Mouse (Mus musculus) left cerebral cortex, adult 2 months (tissue): ENCODE results near the gene Dzip3. TPM values are rescaled to one million over a fixed set of nuclear protein-coding genes. Genes with fewer than 3 reads are reported as not detected.
A peak's percentile ranks its signal among the peaks of the same experiment; 100 is the strongest.

Experiments used
- DNase-seq, 2 experiments: peaks; one replicate each; pipeline ENCODE4 v3.0.0; 2021 to 2022; ENCODE audit warnings: low spot score in 2 of 2, mixed read lengths in 1 of 2; ENCODE audit errors: extremely low spot score in 1 of 2
- H3K27ac ChIP-seq: fragments of 200-600 bp; 2 replicates; pipeline ENCODE4 v1.8.1; 2022
- H3K4me3 ChIP-seq: fragments of 200-600 bp; 2 replicates; pipeline ENCODE4 v1.8.1; 2022
- CTCF ChIP-seq: fragments of 200-600 bp; IDR thresholded peaks from 2 replicates; pipeline ENCODE4 v1.8.1; 2022; ENCODE audit warnings: antibody characterized with exemption, mild to moderate bottlenecking, moderate library complexity
- intact Hi-C: fragments of 180-260 bp; cut with DNase I; formaldehyde crosslinking; loops from one replicate; pipeline ENCODE4 v1.15.1; 2025
- long read RNA-seq, 2 experiments: library from polyadenylated mRNA; stranded (forward); transcript quantifications; one replicate each; pipeline ENCODE4 v2.0.0; 2021; ENCODE audit warnings: borderline mapping rate in 2 of 2
- total RNA-seq, 2 experiments: library from RNA; stranded (reverse); gene quantifications; 2 replicates each; pipeline ENCODE4 v1.2.3; 2021

Dzip3 gene
- 10 to 100 TPM; 75.5 to 82.6 TPM for total RNA-seq
- long read RNA-seq, experiment 1, full-length matches to known transcripts, result 13 of 39 reads
- long read RNA-seq, experiment 1, partial matches to known transcripts, result 5 of 39 reads
- long read RNA-seq, experiment 1, other reads (novel, unspliced or antisense), result 21 of 39 reads
- long read RNA-seq, experiment 2, full-length matches to known transcripts, result 11 of 34 reads
- long read RNA-seq, experiment 2, partial matches to known transcripts, result 8 of 34 reads
- long read RNA-seq, experiment 2, other reads (novel, unspliced or antisense), result 15 of 34 reads

GRCm38 (mm10) chr16:48993559-48994342, at the start of gene Dzip3, which contains the start of gene Cip2a:
Dzip3 (minus strand) TSS chr16:48994165.
Cip2a (plus strand) TSS chr16:48994185.
- peak; percentile 84 to 86 for DNase-seq
- no peak; the same call in none of the 2 replicates for TF ChIP-seq CTCF
- intact Hi-C loops, result loop anchor here (1.0 kb wide), 1 partner anchor 47 kb away; no protein-coding TSS in a partner anchor
- peak within 1 kb of the TSS; percentile 98 for H3K4me3 ChIP-seq
- H3K27ac ChIP-seq, result peak within 1 kb of the TSS; percentile 96

DNA sequence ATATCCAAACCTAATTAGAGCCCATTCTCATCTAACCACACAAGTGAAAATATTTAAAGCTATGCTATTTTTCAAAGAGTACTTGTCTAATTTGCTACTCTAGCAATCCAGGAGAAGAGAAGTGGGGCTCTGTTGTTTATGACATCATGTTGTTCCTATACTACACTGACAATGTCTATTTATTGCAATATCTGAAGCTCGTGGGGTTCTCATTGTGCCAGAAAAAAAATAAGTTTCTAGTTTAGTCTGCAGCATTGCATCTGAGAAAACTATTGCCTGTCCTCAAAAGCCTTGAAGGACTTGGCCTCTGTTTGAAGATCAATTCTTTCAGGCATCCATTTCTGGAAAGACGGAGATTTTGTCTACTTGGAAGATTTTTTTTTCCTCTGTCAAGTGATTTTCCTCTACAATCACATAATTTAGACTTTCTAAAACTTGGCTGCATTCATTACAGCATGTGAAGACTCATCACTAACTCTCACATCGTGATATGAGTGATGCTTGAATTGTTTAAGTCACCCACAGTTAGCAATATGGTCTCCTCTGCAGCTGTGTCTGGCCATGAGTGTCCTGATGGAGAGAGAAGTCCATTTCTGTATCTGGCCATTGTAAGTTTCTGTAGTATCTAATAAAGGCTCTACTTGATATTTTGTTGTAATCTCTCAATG, 46.7 kb upstream of the Dzip3 start:
- intact Hi-C loops, result loop anchor here (1.0 kb wide), 1 partner anchor 46 kb away; the partner anchor contains the start of genes Cip2a and Dzip3
- DNase-seq, result no peak
- no peak overlapping the region for H3K27ac ChIP-seq
- no peak for TF ChIP-seq CTCF
- H3K4me3 ChIP-seq, result no peak overlapping the region

- no peak for DNase-seq
- intact Hi-C loops, result no loop called here
- TF ChIP-seq CTCF, result no peak
- no peak overlapping the region for H3K27ac ChIP-seq
- no peak overlapping the region for H3K4me3 ChIP-seq
Observed at GRCm38 (mm10) chr16:49037771-49038170, 43.8 kb upstream of the Dzip3 start.

- no peak overlapping the region for H3K27ac ChIP-seq
- intact Hi-C loops, result no loop called here
- no peak for DNase-seq
- TF ChIP-seq CTCF, result no peak
- H3K4me3 ChIP-seq, result no peak overlapping the region
Observed at GRCm38 (mm10) chr16:49035852-49036251, 41.9 kb upstream of the Dzip3 start.

DNA sequence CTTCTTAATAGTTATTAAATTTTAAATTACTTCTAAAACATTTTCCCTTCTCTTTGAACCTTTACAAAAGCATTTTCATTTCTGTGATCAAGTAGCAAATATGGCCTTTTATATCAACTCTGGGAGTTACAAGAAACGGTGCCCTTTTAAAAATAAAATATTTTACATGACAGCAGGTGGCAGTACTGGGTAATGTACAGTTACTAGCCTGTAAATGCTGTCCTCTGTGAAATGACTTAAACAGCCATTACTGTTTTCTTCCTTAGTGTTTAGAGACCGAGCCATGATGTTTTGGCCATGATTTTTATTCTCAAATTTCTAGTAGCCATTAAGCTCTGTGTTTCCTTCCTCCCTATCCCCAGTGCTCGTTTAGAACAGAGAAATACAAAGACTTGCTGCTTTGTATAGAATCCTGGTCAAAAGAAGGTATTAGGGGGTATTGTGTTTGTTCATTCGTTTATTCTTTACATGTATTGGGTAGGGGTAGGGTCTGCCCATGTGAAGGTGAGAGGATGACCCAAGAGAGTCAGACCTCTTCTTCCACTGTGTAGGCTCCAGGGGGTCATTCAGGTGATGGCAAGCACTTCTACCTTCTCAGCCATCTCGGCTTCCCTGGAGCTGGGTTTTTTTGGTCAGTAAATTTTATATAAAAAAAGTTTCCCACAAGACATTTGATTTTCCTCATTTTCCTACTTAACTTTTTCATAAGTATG, 22.8 kb upstream of the Dzip3 start:
- intact Hi-C loops, result loop anchor here (2.0 to 10.0 kb wide), 3 partner anchors 146 to 1288 kb away; no protein-coding TSS in a partner anchor
- DNase-seq, result no peak
- TF ChIP-seq CTCF, result peak; percentile 58
- Histone ChIP-seq H3K4me3 (no peak overlapping the region), H3K27ac (no peak overlapping the region)

GRCm38 (mm10) chr16:49004151-49004550, 10.2 kb upstream of the Dzip3 start:
- H3K4me3 ChIP-seq, result no peak overlapping the region
- H3K27ac ChIP-seq, result no peak overlapping the region
- intact Hi-C loops, result no loop called here
- no peak for TF ChIP-seq CTCF
- DNase-seq, result no peak

DNA sequence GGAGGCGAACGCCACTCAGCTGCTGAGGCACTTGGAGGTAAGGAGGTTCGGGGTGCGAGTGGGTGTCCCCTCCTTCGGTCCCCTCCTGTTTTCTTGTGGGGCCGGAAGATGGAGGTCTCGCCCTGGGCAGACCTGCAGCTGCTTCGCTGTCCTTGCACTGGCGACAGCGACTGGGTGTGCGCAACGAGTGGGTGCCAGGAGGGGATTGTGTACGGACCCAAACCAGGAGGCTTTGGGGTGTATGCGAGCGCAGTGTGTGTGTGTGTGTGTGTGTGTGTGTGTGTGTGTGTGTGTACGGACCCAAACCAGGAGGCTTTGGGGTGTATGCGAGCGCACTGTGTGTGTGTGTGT, 353 bp upstream of the Dzip3 start:
- intact Hi-C loops, result loop anchor here (1.0 kb wide), 1 partner anchor 46 kb away; no protein-coding TSS in a partner anchor
- Histone ChIP-seq H3K4me3 (peak overlapping the region; percentile 98), H3K27ac (no peak overlapping the region)
- TF ChIP-seq CTCF, result no peak
- DNase-seq, result no peak

DNA sequence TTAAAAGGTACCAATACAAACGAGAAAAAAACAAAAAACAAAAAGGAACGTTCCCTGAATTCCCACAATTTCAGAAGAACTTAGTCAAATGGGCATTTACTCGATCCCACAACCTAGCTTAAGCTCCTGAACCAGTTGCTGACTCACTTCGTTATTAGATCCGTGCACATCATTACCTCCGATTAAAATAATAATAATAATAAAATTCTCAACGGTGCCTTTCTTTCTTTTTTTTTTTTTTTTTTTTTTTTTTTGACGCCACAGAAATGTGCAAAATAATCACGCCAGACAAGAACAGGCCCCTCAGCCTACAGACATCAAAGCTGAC, 770 bp downstream of the Dzip3 start:
- DNase-seq, result no peak
- intact Hi-C loops, result no loop called here
- peak overlapping the region; percentile 98 for H3K4me3 ChIP-seq
- no peak for TF ChIP-seq CTCF
- peak overlapping the region; percentile 96 for H3K27ac ChIP-seq

DNA sequence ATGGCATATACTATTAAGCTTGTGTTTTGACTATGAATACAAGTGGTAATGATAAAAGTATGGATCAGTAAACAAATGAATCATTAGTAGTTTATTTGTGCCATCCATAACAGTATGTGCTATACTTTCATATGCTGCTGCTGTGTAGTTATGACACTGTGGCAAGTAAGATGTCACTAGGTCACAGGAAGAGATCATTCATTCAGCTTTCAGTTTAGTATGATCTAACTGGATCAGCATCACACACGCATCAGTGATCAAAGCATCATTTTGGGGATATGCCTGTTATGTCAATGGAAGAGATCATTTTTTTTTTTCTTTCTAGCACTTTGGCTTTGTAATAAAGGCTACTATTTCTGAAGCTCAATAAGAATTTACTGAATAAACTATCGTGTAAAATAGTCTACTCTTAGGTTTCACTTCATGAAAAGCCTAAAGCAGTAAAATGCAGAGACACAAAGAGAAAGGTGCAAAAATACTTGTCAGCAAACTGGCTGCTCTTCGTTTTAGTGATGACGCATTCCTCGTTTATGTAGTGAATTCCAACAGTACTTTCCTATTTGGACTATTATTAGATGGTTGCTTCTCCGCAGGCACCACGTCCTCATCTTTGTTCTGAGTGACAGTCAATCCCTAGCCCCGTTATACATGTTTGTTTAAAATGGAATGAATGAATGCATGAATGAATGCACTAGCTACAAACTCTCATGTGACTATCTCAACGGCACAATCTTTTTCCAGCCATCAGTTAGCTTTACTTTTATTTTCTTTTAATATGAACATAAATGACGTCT, 1.3 kb downstream of the Dzip3 start:
- DNase-seq, result no peak
- intact Hi-C loops, result no loop called here
- H3K27ac ChIP-seq, result peak overlapping the region; percentile 96
- peak overlapping the region; percentile 98 for H3K4me3 ChIP-seq
- TF ChIP-seq CTCF, result no peak

DNA sequence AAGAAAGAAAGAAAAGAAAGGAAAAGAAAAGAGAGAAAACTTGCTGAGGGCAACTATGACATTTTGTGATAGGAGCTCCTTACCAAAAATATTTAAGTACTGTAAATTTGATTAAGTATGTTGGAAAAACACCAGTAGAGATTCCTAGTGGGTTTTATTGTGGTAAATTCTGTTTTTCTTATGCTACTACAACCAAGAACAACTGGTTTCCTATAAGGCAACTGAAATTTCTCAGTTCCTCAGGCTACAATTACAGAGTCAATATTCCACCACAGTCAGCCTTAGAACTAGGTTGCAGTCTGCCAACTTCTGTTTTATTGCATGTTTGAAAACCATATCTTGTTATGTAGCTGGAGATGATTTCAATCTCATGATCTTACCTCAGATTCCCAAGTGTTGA, 4.3 kb downstream of the Dzip3 start:
- DNase-seq, result no peak
- Histone ChIP-seq H3K27ac (no peak overlapping the region), H3K4me3 (no peak overlapping the region)
- TF ChIP-seq CTCF, result no peak
- intact Hi-C loops, result no loop called here
